Mouse (Mus musculus): ENCODE measurements at regions not wholly inside any gene's neighbourhood (a gene's known extent, or its start where the extent isn't known, plus 50 kb on each side); places are given as distances from the start of the nearest gene placed in this dataset.

GRCm38 (mm10) chr16:78451251-78451650 lies 74.3 kb upstream of the Btg3 start:
- WGBS = 90% methylated on average over 11 of the region's 11 CpGs
- Histone ChIP-seq H3K9me3 (replicated peaks) (no peaks in the 10 kb centered on the region; the same call in 1 of the 2 replicates), H3K36me3 (no peaks in the 10 kb centered on the region), H3K4me1 (no peaks in the 10 kb centered on the region), H3K4me3 (no peak overlapping the region), H3K27ac (no peak overlapping the region), H3K27me3 (ENCODE audit: low read depth, poor library complexity, severe bottlenecking) (no peaks in the 10 kb centered on the region)
- DNase-seq (ENCODE audit: low spot score) = no peak

- H3K27ac ChIP-seq = no peak overlapping the region
- H3K36me3 ChIP-seq = no peaks in the 10 kb centered on the region
- H3K4me1 ChIP-seq = no peaks in the 10 kb centered on the region
- H3K9me3 ChIP-seq (replicated peaks) = no peaks in the 10 kb centered on the region; the same call in 1 of the 2 replicates
- DNase-seq (ENCODE audit: low spot score) = no peak
- 87% methylated on average over 8 of the region's 8 CpGs for WGBS
- no peaks in the 10 kb centered on the region for H3K27me3 ChIP-seq (ENCODE audit: low read depth, poor library complexity, severe bottlenecking)
- no peak overlapping the region for H3K4me3 ChIP-seq
Measured at GRCm38 (mm10) chr16:78449231-78449630, 72.2 kb upstream of the Btg3 start.

GRCm38 (mm10) chr16:78443262-78443661 lies 66.3 kb upstream of the Btg3 start:
- Histone ChIP-seq H3K4me1 (no peaks in the 10 kb centered on the region), H3K27me3 (ENCODE audit: low read depth, poor library complexity, severe bottlenecking) (no peaks in the 10 kb centered on the region), H3K27ac (no peak overlapping the region), H3K9me3 (replicated peaks) (no peaks in the 10 kb centered on the region), H3K4me3 (no peak overlapping the region), H3K36me3 (no peaks in the 10 kb centered on the region)
- 95% methylated on average over 8 of the region's 8 CpGs for WGBS
- no peak for DNase-seq (ENCODE audit: low spot score)

- Histone ChIP-seq H3K9me3 (replicated peaks) (no peaks in the 10 kb centered on the region), H3K36me3 (no peaks in the 10 kb centered on the region), H3K4me1 (no peaks in the 10 kb centered on the region), H3K27me3 (ENCODE audit: low read depth, poor library complexity, severe bottlenecking) (no peaks in the 10 kb centered on the region), H3K4me3 (no peak overlapping the region), H3K27ac (no peak overlapping the region)
- no peak for DNase-seq (ENCODE audit: low spot score)
- WGBS = 92% methylated on average over 7 of the region's 7 CpGs
Measured at GRCm38 (mm10) chr16:78442830-78443229, 65.8 kb upstream of the Btg3 start.

DNA sequence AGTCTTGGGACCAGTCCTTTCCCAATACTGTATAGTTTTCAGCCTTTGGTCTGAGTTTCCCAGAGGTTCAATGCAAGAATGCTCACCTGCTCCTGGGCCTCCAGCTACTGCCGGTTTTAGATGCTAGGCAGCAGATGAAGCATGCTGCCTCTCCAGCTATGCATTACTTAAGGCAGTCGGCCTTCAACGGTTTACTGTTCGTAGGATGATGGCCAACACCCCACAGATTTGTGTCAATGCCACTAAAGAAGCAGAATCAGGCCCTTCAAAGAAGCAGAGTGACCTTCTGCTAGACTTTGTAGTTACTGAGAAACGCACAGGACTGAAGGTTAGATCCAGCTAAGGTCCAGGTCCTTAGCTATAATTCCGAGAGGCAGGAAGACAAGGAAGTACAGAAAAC lies 65.0 kb upstream of the Btg3 start:
- Histone ChIP-seq H3K27me3 (ENCODE audit: low read depth, poor library complexity, severe bottlenecking) (no peaks in the 10 kb centered on the region), H3K4me3 (no peak overlapping the region), H3K27ac (no peak overlapping the region), H3K9me3 (replicated peaks) (no peaks in the 10 kb centered on the region), H3K4me1 (no peaks in the 10 kb centered on the region), H3K36me3 (no peaks in the 10 kb centered on the region)
- no peak for DNase-seq (ENCODE audit: low spot score)
- 94% methylated on average over 6 of the region's 6 CpGs for WGBS

GRCm38 (mm10) chr16:78435707-78436106 lies 58.7 kb upstream of the Btg3 start:
- WGBS = 89% methylated on average over 5 of the region's 5 CpGs
- no peak for DNase-seq (ENCODE audit: low spot score)
- no peaks in the 10 kb centered on the region for H3K27me3 ChIP-seq (ENCODE audit: low read depth, poor library complexity, severe bottlenecking)
- no peak overlapping the region for H3K4me3 ChIP-seq
- H3K27ac ChIP-seq = no peak overlapping the region
- no peaks in the 10 kb centered on the region for H3K36me3 ChIP-seq
- H3K4me1 ChIP-seq = no peaks in the 10 kb centered on the region
- no peaks in the 10 kb centered on the region for H3K9me3 ChIP-seq (replicated peaks)

GRCm38 (mm10) chr16:78427470-78428041 lies 50.6 kb upstream of the Btg3 start:
- H3K4me1 ChIP-seq = peaks cover 12% of the 10 kb centered on the region
- 33% methylated on average over 16 of the region's 16 CpGs for WGBS
- H3K27me3 ChIP-seq (ENCODE audit: low read depth, poor library complexity, severe bottlenecking) = no peaks in the 10 kb centered on the region
- 0 out of 2 replicates have a peak overlapping the region, but pooled peaks have one; percentile 16 for H3K4me3 ChIP-seq
- H3K27ac ChIP-seq = no peak overlapping the region
- no peaks in the 10 kb centered on the region for H3K9me3 ChIP-seq (replicated peaks)
- no peaks in the 10 kb centered on the region for H3K36me3 ChIP-seq
- DNase-seq (ENCODE audit: low spot score) = no peak

All from limb, embryonic 10.5 days (tissue).